Mouse (Mus musculus) brain, adult 2 months (tissue): ENCODE measurements at regions not wholly inside any gene's neighbourhood (a gene's known extent, or its start where the extent isn't known, plus 50 kb on each side); places are given as distances from the start of the nearest gene placed in this dataset.

Experiments
- DNase-seq: peaks from one replicate; pipeline ENCODE4 v3.0.0; 2011; ENCODE audit warnings: low read depth, low spot score

DNA sequence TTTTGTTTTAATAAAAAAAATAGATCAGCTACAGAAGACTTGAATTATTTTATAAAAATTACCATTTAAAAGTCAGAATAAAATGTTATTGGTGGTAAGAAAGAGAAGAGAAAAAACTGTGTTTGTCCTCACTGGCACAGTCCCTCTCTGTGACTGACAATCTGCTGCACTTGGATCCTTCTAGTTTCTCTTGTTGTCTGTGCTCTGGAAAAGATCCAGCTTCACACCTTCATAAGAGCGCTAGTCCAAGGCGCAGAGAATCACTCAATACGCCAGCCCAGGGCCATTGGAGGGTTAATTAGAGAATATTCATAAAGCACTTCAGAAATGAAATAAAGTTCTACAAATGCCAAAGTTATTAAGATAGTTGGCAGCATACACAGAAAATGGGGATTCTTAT, 153.8 kb downstream of the Lmbrd1 start:
- peak; percentile 55 for DNase-seq

DNA sequence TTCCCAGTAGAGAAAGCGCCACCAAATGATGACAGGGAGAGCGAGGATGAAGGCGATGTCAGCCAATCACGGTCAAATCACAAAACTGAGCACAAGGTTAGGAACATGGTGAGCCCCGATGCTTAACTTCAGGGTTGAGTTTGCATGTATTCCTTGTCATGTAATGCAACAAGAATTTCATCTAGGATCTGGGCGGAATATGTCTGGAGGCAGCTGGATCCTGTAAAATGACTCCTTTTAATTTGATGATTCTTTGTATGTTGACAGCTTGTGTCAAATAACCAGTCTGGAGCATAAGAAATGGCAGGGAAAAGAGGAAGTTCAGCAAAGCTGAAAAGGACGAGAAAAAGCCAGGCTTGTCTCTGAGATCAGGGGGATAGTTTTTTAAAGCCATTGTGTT, 188.4 kb downstream of the Lmbrd1 start:
- peak; percentile 33 for DNase-seq

DNA sequence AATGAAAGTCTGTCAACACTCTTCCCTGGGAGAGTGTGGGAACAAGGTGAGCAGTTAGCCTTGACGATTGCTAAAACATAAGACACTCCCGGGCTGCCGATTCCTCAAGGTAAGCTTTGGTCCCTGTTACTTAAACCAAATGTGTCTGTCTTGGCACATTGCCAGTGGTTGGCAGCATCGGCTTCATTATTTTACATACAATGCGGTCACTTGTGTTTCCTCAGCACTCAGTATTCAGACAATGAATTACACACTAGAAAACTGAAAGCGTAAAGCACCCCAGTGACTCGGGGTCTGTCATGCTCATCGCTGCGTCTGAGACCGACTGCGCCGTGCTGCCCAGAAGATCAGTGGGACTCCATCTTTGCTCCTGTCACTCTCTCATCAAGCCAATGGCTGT, 191.3 kb downstream of the Lmbrd1 start:
- DNase-seq = peak; percentile 78

DNA sequence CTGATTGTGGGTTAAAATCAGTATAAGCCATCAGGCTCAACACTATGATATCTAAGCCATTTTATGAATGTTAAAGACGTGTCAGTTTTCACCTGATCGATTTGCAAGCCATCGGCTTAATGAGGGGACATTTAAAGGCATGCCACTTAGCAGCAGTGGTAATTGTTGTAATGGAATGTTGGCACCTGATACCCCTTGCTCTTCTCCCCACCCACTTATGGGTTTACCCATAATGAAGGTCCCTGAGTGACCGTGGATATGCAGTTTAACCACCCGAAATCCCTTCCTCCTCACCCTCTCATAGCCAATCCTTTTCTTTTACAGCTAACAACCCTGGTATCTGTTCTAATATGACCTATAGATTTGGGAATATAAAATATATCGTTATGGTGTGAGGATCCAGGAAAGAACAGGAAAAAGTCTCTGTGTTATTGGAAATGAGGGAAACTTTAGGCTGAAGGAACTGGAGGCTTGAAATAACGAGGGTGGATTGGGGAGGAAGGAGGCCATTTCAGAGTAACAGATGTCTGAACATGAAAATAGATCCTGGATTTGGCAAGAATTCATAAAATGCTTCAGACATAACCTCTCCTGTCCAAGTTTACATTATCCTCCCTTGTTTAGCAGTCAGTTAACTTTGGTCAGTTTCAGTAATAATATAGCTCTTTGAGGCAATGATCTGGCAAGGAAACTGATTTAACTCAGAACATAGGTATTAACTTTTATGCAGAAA, 192.4 kb downstream of the Lmbrd1 start:
- DNase-seq = peak; percentile 83

DNA sequence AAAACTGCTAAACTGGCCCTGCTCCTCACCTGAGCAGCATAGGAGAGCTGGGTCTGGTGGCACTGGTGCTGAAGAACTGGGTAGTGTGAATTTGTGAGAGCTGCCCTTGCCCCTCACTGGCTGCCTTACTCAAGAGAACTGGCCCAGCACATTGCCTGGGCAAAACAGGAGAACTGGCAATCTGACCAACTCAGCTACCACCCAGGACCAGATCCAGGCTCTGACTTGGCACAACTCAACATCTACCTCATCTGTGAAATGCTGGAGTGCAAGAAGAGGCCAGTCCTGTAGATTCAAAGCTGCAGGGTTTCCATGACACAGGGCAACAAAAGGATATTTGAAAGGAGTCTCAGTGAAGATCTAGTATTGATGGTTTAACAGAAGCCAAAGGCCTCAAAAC, 198.6 kb downstream of the Lmbrd1 start:
- peak; percentile 82 for DNase-seq

DNA sequence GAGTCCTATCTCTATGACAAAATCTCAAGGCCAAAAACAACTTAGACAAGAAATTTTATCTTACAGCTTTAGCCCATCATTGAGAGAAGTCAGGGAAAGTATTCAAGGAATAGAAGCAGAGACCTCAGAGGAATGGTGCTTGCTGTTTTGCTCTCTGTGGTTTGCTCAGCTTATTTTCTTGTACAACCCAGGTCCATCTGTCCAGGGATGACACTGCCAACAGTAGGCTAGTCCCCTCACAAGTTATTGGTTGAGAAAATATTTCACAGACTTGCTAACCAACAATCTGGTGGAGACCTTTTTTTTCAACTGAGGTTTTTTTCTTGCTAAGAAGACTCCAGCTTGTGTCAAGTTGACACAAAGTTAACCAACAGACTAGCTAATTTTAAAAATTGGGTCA, 205.2 kb downstream of the Lmbrd1 start:
- DNase-seq = peak; percentile 94

DNA sequence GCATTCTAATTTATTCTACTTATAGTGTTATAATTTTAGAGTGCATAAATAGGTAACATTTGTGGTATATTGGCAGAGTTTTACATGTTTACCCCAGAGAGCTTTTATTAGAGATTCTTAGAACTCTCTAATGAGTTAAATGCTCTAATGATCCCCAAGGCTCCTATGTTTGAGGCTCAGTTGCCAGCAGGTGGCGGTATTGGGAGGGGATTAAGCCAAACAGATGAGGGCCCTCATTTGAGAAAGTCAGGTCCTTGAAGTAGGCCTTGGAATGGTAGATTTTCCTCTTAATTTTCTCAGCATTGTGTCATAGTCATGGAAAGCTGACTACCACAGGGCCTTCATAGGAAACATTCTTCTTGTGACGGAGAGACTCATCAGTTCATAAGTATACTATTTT, 222.8 kb downstream of the Lmbrd1 start:
- peak; percentile 87 for DNase-seq

DNA sequence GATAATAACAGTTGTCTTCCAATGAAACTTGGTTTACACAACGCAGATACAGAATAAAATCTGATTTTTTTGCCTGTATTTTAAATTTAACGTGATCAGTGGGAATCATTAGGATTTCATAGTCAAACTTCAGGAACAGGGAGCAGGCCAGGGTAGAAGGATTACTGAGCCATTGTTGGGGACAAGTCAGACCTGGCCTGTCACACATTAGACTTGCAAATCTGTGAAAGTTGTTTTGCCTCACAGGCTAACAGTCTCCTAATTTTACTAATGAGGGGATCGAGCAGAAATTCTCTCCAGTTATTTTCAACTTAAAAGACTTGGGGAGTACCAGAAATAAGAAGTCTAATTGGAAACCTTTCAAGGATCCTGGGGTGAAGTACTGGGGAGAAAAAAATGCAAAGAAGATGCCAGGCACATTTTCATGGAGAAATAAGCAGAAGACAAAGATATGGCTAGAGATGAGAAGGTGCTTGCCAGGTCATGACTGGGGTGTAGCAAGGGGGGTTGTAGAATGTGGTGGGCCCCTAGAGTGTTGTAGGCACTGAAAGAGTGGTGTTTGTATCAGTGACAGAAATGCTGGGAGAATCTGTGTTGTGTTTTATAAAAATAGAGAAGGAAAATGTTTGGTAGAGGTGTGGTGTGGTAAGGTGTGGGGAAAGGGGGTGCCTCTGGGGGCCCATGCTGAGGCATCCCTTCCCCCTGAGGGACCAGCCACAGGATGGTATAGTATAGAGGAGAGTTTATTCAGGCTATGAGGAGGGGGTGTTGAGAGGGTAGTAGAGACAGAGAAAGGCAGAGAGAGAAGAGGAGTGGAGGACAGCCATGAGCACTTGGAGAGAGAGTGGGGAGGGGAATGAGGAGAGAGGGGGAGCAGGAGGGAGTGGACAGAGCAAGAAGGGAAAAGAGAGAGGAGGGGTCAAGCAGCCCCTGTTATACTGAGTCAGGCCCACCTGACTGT, 260.2 kb downstream of the Lmbrd1 start:
- no peak for DNase-seq

DNA sequence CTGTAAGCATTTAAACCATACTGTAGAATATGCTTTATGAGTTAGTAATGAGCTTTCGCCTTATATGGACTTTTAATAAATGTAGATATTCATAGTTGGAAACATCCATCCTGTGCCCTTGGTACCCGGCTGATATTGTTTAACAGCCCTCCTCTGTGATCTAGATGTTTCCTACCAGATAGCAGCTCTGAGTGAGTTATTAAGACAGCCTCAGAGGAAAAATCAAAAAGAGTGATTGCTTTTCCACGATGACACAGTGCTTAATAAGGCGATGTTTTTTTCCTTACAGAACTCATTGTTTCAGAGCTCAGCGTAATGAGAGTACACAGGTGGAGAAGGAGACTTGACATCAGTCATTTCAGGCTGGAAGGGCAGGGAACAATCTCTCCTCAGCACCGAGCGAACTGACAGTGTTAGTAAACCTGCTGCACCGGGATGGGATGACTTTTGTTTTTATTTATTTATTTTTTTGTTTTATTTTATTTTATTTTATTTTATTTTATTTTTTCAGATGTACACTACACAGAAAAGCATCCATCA, 264.4 kb downstream of the Lmbrd1 start:
- DNase-seq = no peak

DNA sequence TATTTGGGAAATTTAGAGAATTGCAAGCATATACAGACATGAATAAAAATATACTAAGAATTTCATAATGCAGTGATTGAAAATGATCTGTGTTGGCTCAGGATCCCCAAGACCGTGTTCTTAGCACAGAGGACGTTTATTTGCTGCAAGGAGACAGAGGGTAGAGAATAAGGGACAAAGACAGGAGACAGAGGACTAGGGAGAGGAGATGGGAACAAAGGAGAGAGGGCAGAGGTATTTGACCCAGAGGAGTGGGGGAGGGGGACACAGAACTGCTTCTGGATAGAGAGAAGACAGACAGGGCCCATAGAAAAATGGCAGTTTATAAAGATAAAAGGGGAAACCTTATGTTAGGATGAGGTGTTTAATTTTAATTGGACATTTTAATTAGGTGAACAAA, 265.0 kb downstream of the Lmbrd1 start:
- no peak for DNase-seq

DNA sequence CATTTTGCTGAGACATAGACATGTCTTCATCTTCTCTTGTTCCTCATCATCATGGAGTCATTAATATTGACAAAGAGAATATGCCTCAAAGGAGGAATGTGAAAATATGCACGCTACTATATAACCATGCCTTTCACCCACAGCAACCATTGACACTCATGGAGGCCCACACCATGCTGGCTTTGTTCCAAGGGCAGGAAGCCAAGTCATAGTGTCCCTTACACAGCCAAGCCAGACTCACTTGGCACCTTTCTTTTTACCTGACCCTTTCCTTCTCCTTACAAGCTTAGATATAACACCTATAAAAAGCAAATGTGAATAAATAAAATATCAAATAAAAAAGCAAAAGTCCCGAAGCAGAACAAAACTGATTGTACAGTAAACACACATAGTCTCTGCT, 294.3 kb downstream of the Lmbrd1 start:
- no peak for DNase-seq

DNA sequence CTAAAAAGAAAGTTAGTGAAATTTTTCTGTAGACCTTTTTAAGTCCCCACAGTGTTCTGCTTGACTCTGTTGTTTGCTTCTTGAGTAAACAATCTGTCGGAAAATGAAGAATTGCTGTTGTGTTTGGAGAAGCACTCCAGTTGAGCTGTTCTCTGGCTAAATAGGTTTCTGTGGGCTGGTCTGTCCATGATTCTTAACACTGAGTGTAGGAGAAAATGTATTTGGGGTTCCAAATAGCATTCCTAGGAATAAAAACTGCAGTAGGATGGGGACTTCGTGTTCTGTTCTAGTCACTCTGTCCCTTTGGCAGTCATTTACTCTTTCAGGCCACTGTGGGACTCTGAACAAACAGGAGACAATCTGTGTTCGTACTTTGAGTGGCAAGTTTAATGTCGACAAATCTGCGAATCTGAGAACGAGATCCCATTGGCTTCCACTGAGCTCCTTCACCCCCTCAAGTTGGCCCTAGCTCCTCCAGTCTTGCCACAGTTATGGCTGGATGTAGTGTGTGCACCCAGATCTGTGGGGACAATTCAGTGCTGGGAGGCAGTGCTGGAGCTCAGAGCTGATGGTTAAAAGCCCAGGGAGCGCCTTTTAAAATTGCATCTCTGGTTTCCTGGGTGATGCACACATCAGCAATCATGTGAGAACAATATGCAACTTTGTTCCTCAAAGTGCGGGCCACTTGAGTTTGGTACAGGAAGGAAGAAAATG, 330.2 kb downstream of the Lmbrd1 start:
- peak; percentile 27 for DNase-seq

DNA sequence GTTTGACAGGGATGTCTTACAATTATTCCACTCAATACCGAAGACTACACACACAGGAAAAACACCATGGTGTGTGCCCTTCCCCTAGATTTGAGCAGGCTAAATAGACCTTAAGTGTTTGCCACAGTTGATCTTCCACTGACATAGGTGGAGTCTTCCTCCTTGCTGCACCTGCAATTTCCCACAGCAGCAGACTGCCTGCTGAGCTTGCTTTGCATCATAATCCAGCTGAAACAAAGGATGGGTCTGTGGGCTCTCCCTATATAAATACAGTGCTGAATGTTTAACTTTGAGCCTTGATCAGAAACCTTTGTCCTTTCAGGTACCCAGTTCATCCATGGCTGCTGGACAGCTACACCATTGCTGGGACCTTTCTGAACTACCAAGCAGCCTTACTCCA, 334.3 kb downstream of the Lmbrd1 start:
- DNase-seq = no peak
